Mouse (Mus musculus): ENCODE data around the gene Sept4. TPM values are rescaled to one million over a fixed set of nuclear protein-coding genes. Genes with fewer than 3 reads are reported as not detected.

Sept4 gene
- polyA plus RNA-seq (2016; fragmentation: Nextera tagmentation; extraction: Ambion mirVana) = 10.0 and 10.1 TPM in 2 replicates

GRCm38 (mm10) chr11:87568255-87568953, at the start of gene Sept4:
Gene Sept4, plus strand, starts transcription at chr11:87568903.
- no peak within 1 kb of the TSS for H3K4me3 ChIP-seq
- 0 out of 2 replicates have a peak, but pooled peaks cover 11% of the 10 kb centered on the region for H3K4me1 ChIP-seq
- no peak for ATAC-seq
- H3K4me2 ChIP-seq = no peak within 1 kb of the TSS
- no peak within 1 kb of the TSS for H3K9ac ChIP-seq
- peaks cover 10% of the 10 kb centered on the region for H3K27me3 ChIP-seq (replicated peaks)
- H3K9me3 ChIP-seq (replicated peaks) = no peaks in the 10 kb centered on the region
- no peaks in the 10 kb centered on the region for H3K36me3 ChIP-seq
- H3K27ac ChIP-seq = no peak within 1 kb of the TSS
- 67% methylated on average over 7 of the region's 7 CpGs for WGBS (ENCODE audit: insufficient replicate concordance)

GRCm38 (mm10) chr11:87519260-87519659, 49.4 kb upstream of the Sept4 start:
- ATAC-seq = peak; percentile 81
- no peak overlapping the region for H3K9ac ChIP-seq
- no peaks in the 10 kb centered on the region for H3K36me3 ChIP-seq
- H3K4me1 ChIP-seq = peaks cover 23% of the 10 kb centered on the region
- WGBS (ENCODE audit: insufficient replicate concordance) = 4% methylated on average over 2 of the region's 2 CpGs
- H3K27ac ChIP-seq = no peak overlapping the region
- no peak overlapping the region for H3K4me3 ChIP-seq
- H3K9me3 ChIP-seq (replicated peaks) = no peaks in the 10 kb centered on the region
- no peak overlapping the region for H3K4me2 ChIP-seq
- no peaks in the 10 kb centered on the region for H3K27me3 ChIP-seq (replicated peaks)

GRCm38 (mm10) chr11:87523466-87523865, 45.2 kb upstream of the Sept4 start:
- Histone ChIP-seq H3K9me3 (replicated peaks) (no peaks in the 10 kb centered on the region), H3K36me3 (no peaks in the 10 kb centered on the region), H3K9ac (no peak overlapping the region), H3K4me2 (no peak overlapping the region), H3K4me3 (no peak overlapping the region), H3K27ac (no peak overlapping the region), H3K4me1 (peaks cover 32% of the 10 kb centered on the region), H3K27me3 (replicated peaks) (no peaks in the 10 kb centered on the region)
- no peak for ATAC-seq
- WGBS (ENCODE audit: insufficient replicate concordance) = 42% methylated on average over 5 of the region's 5 CpGs

- no peaks in the 10 kb centered on the region for H3K9me3 ChIP-seq (replicated peaks)
- no peak overlapping the region for H3K4me3 ChIP-seq
- H3K27me3 ChIP-seq (replicated peaks) = no peaks in the 10 kb centered on the region
- H3K4me1 ChIP-seq = peaks cover 29% of the 10 kb centered on the region
- 0 out of 2 replicates have a peak, but pooled peaks have one; percentile 46 for ATAC-seq
- H3K27ac ChIP-seq = no peak overlapping the region
- no peak overlapping the region for H3K4me2 ChIP-seq
- no peak overlapping the region for H3K9ac ChIP-seq
- H3K36me3 ChIP-seq = no peaks in the 10 kb centered on the region
These were observed 44.7 kb upstream of the Sept4 start for GRCm38 (mm10) chr11:87523967-87524366.

GRCm38 (mm10) chr11:87524780-87525179, 43.9 kb upstream of the Sept4 start:
- Histone ChIP-seq H3K4me1 (peaks cover 25% of the 10 kb centered on the region), H3K9ac (no peak overlapping the region), H3K36me3 (no peaks in the 10 kb centered on the region), H3K4me2 (no peak overlapping the region), H3K27me3 (replicated peaks) (no peaks in the 10 kb centered on the region), H3K4me3 (no peak overlapping the region), H3K9me3 (replicated peaks) (no peaks in the 10 kb centered on the region), H3K27ac (no peak overlapping the region)
- no peak for ATAC-seq

- WGBS (ENCODE audit: insufficient replicate concordance) = 61% methylated on average over 3 of the region's 3 CpGs
- H3K9ac ChIP-seq = no peak overlapping the region
- no peak for ATAC-seq
- no peaks in the 10 kb centered on the region for H3K36me3 ChIP-seq
- no peaks in the 10 kb centered on the region for H3K27me3 ChIP-seq (replicated peaks)
- no peaks in the 10 kb centered on the region for H3K9me3 ChIP-seq (replicated peaks)
- H3K4me1 ChIP-seq = peaks cover 25% of the 10 kb centered on the region
- no peak overlapping the region for H3K27ac ChIP-seq
- H3K4me3 ChIP-seq = no peak overlapping the region
- H3K4me2 ChIP-seq = no peak overlapping the region
These were observed 41.3 kb upstream of the Sept4 start for GRCm38 (mm10) chr11:87527364-87527763.

- Histone ChIP-seq H3K4me3 (no peak overlapping the region), H3K27me3 (replicated peaks) (no peaks in the 10 kb centered on the region), H3K9me3 (replicated peaks) (no peaks in the 10 kb centered on the region), H3K4me2 (no peak overlapping the region), H3K4me1 (peaks cover 22% of the 10 kb centered on the region), H3K27ac (no peak overlapping the region), H3K9ac (no peak overlapping the region), H3K36me3 (no peaks in the 10 kb centered on the region)
- ATAC-seq = no peak
- 38% methylated on average over 4 of the region's 4 CpGs for WGBS (ENCODE audit: insufficient replicate concordance)
These were observed 40.7 kb upstream of the Sept4 start for GRCm38 (mm10) chr11:87527990-87528389.

GRCm38 (mm10) chr11:87531695-87532094, 37.0 kb upstream of the Sept4 start:
- ATAC-seq = no peak
- Histone ChIP-seq H3K9me3 (replicated peaks) (no peaks in the 10 kb centered on the region), H3K4me1 (0 out of 2 replicates have a peak, but pooled peaks cover 3% of the 10 kb centered on the region), H3K4me3 (no peak overlapping the region), H3K9ac (no peak overlapping the region), H3K4me2 (no peak overlapping the region), H3K27ac (no peak overlapping the region), H3K27me3 (replicated peaks) (no peaks in the 10 kb centered on the region), H3K36me3 (no peaks in the 10 kb centered on the region)
- 44% methylated on average over 6 of the region's 6 CpGs for WGBS (ENCODE audit: insufficient replicate concordance)

- Histone ChIP-seq H3K4me1 (no peaks in the 10 kb centered on the region), H3K9ac (no peak overlapping the region), H3K4me3 (no peak overlapping the region), H3K27ac (no peak overlapping the region), H3K36me3 (no peaks in the 10 kb centered on the region), H3K27me3 (replicated peaks) (no peaks in the 10 kb centered on the region), H3K9me3 (replicated peaks) (no peaks in the 10 kb centered on the region), H3K4me2 (no peak overlapping the region)
- no peak for ATAC-seq
- 37% methylated on average over 8 of the region's 8 CpGs for WGBS (ENCODE audit: insufficient replicate concordance)
These were observed 26.4 kb upstream of the Sept4 start for GRCm38 (mm10) chr11:87542285-87542684.

- H3K27ac ChIP-seq = no peak overlapping the region
These were observed 25.8 kb upstream of the Sept4 start for GRCm38 (mm10) chr11:87542906-87543305.

GRCm38 (mm10) chr11:87553342-87553741, 15.4 kb upstream of the Sept4 start:
- H3K27ac ChIP-seq = no peak overlapping the region
- 61% methylated on average over 4 of the region's 4 CpGs for WGBS (ENCODE audit: insufficient replicate concordance)
- no peaks in the 10 kb centered on the region for H3K27me3 ChIP-seq (replicated peaks)

More at GRCm38 (mm10) chr11:87542906-87543305, 25.8 kb upstream of the Sept4 start:
- ATAC-seq = no peak
- Histone ChIP-seq H3K9ac (no peak overlapping the region), H3K9me3 (replicated peaks) (no peaks in the 10 kb centered on the region), H3K4me1 (no peaks in the 10 kb centered on the region), H3K27me3 (replicated peaks) (no peaks in the 10 kb centered on the region), H3K4me3 (no peak overlapping the region), H3K36me3 (no peaks in the 10 kb centered on the region), H3K4me2 (no peak overlapping the region)
- WGBS (ENCODE audit: insufficient replicate concordance) = 39% methylated on average over 3 of the region's 3 CpGs

GRCm38 (mm10) chr11:87554386-87554785, 14.3 kb upstream of the Sept4 start:
- no peak overlapping the region for H3K27ac ChIP-seq
- no peak overlapping the region for H3K4me3 ChIP-seq
- H3K27me3 ChIP-seq (replicated peaks) = no peaks in the 10 kb centered on the region
- ATAC-seq = no peak
- H3K36me3 ChIP-seq = no peaks in the 10 kb centered on the region
- H3K4me1 ChIP-seq = no peaks in the 10 kb centered on the region
- no peaks in the 10 kb centered on the region for H3K9me3 ChIP-seq (replicated peaks)
- no peak overlapping the region for H3K9ac ChIP-seq
- H3K4me2 ChIP-seq = no peak overlapping the region
- 68% methylated on average over 5 of the region's 5 CpGs for WGBS (ENCODE audit: insufficient replicate concordance)

More at GRCm38 (mm10) chr11:87553342-87553741, 15.4 kb upstream of the Sept4 start:
- Histone ChIP-seq H3K36me3 (no peaks in the 10 kb centered on the region), H3K4me1 (no peaks in the 10 kb centered on the region), H3K4me3 (no peak overlapping the region), H3K9ac (no peak overlapping the region), H3K4me2 (no peak overlapping the region), H3K9me3 (replicated peaks) (no peaks in the 10 kb centered on the region)
- ATAC-seq = no peak
